Mouse (Mus musculus) ES-Bruce4 (cell line): Measurements from ENCODE around the gene Ssbp4. TPM values are rescaled to one million over a fixed set of nuclear protein-coding genes. Genes with fewer than 3 reads are reported as not detected.

Source experiments
- H3K27ac ChIP-seq: 2 replicates; pipeline ENCODE4 v1.5.1; 2012; ENCODE audit warnings: low read length, inconsistent platforms; ENCODE audit not compliant: insufficient read depth
- H3K27me3 ChIP-seq: 2 replicates; pipeline ENCODE4 v1.6.1; 2012; ENCODE audit warnings: mild to moderate bottlenecking, low read length, inconsistent platforms; ENCODE audit not compliant: control insufficient read depth, poor library complexity, insufficient read depth, severe bottlenecking
- H3K36me3 ChIP-seq: 2 replicates; pipeline ENCODE4 v1.6.1; 2012; ENCODE audit warnings: inconsistent platforms, mild to moderate bottlenecking, low read length, moderate library complexity; ENCODE audit not compliant: control insufficient read depth, poor library complexity, insufficient read depth, severe bottlenecking
- H3K4me1 ChIP-seq: one replicate; pipeline ENCODE4 v1.8.1; 2011; ENCODE audit warnings: low read length; ENCODE audit not compliant: control insufficient read depth, insufficient read depth
- H3K4me3 ChIP-seq: 2 replicates; pipeline ENCODE4 v1.5.1; 2011; ENCODE audit warnings: low read depth, mild to moderate bottlenecking, low read length
- H3K9ac ChIP-seq: 2 replicates; pipeline ENCODE4 v1.6.1; 2012; ENCODE audit warnings: low read depth, mild to moderate bottlenecking, inconsistent platforms; ENCODE audit not compliant: poor library complexity, severe bottlenecking
- H3K9me3 ChIP-seq: replicated peaks from 2 replicates; pipeline ENCODE4 v1.6.1; 2012; ENCODE audit warnings: mild to moderate bottlenecking, low read length, inconsistent platforms; ENCODE audit not compliant: control insufficient read depth, poor library complexity, insufficient read depth, severe bottlenecking
- CTCF ChIP-seq: IDR thresholded peaks from one replicate; pipeline ENCODE4 v1.8.1; 2011; ENCODE audit warnings: low read depth, low read length
- EP300 ChIP-seq: IDR thresholded peaks from 2 replicates; pipeline ENCODE4 v1.6.1; 2011; ENCODE audit warnings: low read depth, low read length; ENCODE audit not compliant: insufficient read depth
- POLR2A ChIP-seq: IDR thresholded peaks from one replicate; pipeline ENCODE4 v1.8.1; 2011; ENCODE audit warnings: low read length; ENCODE audit not compliant: insufficient read depth
- polyA plus RNA-seq: library from polyadenylated mRNA; stranded (reverse); fragments of >200 nt; gene quantifications from 2 replicates; pipeline ENCODE4 v1.2.4, GENCODE M21; 2011; ENCODE audit warnings: low read depth; ENCODE audit not compliant: missing spikeins, insufficient read depth, insufficient read length

Ssbp4 gene
- polyA plus RNA-seq, 1 experiment: 50.2 TPM

GRCm38 (mm10) chr8:70552836-70553235, 55.8 kb downstream of the Ssbp4 start:
- TF ChIP-seq CTCF: no peak
- TF ChIP-seq POLR2A: no peak
- TF ChIP-seq EP300: no peak
- Histone ChIP-seq H3K9me3 (no peaks in the 10 kb centered on the region), H3K4me1 (no peaks in the 10 kb centered on the region), H3K27me3 (no peaks in the 10 kb centered on the region), H3K4me3 (no peak overlapping the region), H3K36me3 (no peaks in the 10 kb centered on the region), H3K27ac (no peak overlapping the region), H3K9ac (no peak overlapping the region)

- Histone ChIP-seq H3K4me3 (no peak overlapping the region), H3K27ac (no peak overlapping the region), H3K36me3 (no peaks in the 10 kb centered on the region), H3K27me3 (no peaks in the 10 kb centered on the region), H3K9ac (no peak overlapping the region), H3K4me1 (no peaks in the 10 kb centered on the region), H3K9me3 (no peaks in the 10 kb centered on the region)
- no peak for TF ChIP-seq EP300
- no peak for TF ChIP-seq POLR2A
- TF ChIP-seq CTCF: no peak
Observed at GRCm38 (mm10) chr8:70551558-70552161, 57.0 kb downstream of the Ssbp4 start.

GRCm38 (mm10) chr8:70549412-70550184, 59.1 kb downstream of the Ssbp4 start:
- H3K27me3 ChIP-seq: no peaks in the 10 kb centered on the region
- no peak overlapping the region for H3K27ac ChIP-seq
- no peak overlapping the region for H3K4me3 ChIP-seq
- TF ChIP-seq POLR2A (no peak), CTCF (peak; percentile 16)
- no peak overlapping the region for H3K9ac ChIP-seq
- no peaks in the 10 kb centered on the region for H3K36me3 ChIP-seq
- no peaks in the 10 kb centered on the region for H3K4me1 ChIP-seq
- H3K9me3 ChIP-seq: no peaks in the 10 kb centered on the region

- no peaks in the 10 kb centered on the region for H3K27me3 ChIP-seq
- H3K9ac ChIP-seq: no peak overlapping the region
- H3K4me1 ChIP-seq: no peaks in the 10 kb centered on the region
- H3K36me3 ChIP-seq: no peaks in the 10 kb centered on the region
- H3K4me3 ChIP-seq: no peak overlapping the region
- no peak overlapping the region for H3K27ac ChIP-seq
- no peak for TF ChIP-seq EP300
- no peak for TF ChIP-seq POLR2A
- no peak for TF ChIP-seq CTCF
- no peaks in the 10 kb centered on the region for H3K9me3 ChIP-seq
Observed at GRCm38 (mm10) chr8:70547762-70548161, 60.9 kb downstream of the Ssbp4 start.

Other genes starting within 250 kb of the Ssbp4 start
- gene Comp, start 235.3 kb downstream of the Ssbp4 start, polyA plus RNA-seq: 1.4 and 2.0 TPM in 2 replicates
- 7.7 and 9.6 TPM in 2 replicates for gene Crtc1, start 169.3 kb downstream of the Ssbp4 start, polyA plus RNA-seq
- 27.4 and 33.7 TPM in 2 replicates for gene Klhl26, start 131.9 kb downstream of the Ssbp4 start, polyA plus RNA-seq
- 3.3 and 4.2 TPM in 2 replicates for gene Tmem59l, start 121.5 kb downstream of the Ssbp4 start, polyA plus RNA-seq
- 6.1 and 7.5 TPM in 2 replicates for gene Crlf1, start 115.7 kb downstream of the Ssbp4 start, polyA plus RNA-seq
- gene Rex1bd, start 102.1 kb downstream of the Ssbp4 start, polyA plus RNA-seq: 40.0 and 43.7 TPM in 2 replicates
- gene Uba52, start 98.1 kb downstream of the Ssbp4 start, polyA plus RNA-seq: 1,157 and 1,272 TPM in 2 replicates
- 80.5 and 87.3 TPM in 2 replicates for gene Fkbp8, start 81.1 kb downstream of the Ssbp4 start, polyA plus RNA-seq
- gene Kxd1, start 80.9 kb downstream of the Ssbp4 start, polyA plus RNA-seq: 57.4 and 63.5 TPM in 2 replicates
- gene Ell, start 69.4 kb downstream of the Ssbp4 start, polyA plus RNA-seq: 12.4 and 13.2 TPM in 2 replicates
- 61.5 and 72.3 TPM in 2 replicates for gene Isyna1, start 14.5 kb downstream of the Ssbp4 start, polyA plus RNA-seq
- gene Lrrc25, start 7.3 kb upstream of the Ssbp4 start, polyA plus RNA-seq: not detected in 2 replicates
- 1.9 and 2.1 TPM in 2 replicates for gene Gdf15, start 23.6 kb upstream of the Ssbp4 start, polyA plus RNA-seq
- 30.2 and 44.4 TPM in 2 replicates for gene Pgpep1, start 51.5 kb upstream of the Ssbp4 start, polyA plus RNA-seq
- gene Lsm4, start 64.4 kb upstream of the Ssbp4 start, polyA plus RNA-seq: 211 TPM in 2 replicates
- 56.6 and 66.4 TPM in 2 replicates for gene Jund, start 90.1 kb upstream of the Ssbp4 start, polyA plus RNA-seq
- gene Iqcn, start 94.6 kb upstream of the Ssbp4 start, polyA plus RNA-seq: not detected in 2 replicates
- 0.99 and 2.5 TPM in 2 replicates for gene Gm3336, start 109.7 kb upstream of the Ssbp4 start, polyA plus RNA-seq
- 1.9 and 2.3 TPM in 2 replicates for gene Pde4c, start 114.8 kb upstream of the Ssbp4 start, polyA plus RNA-seq
- gene Rab3a, start 145.8 kb upstream of the Ssbp4 start, polyA plus RNA-seq: 6.2 and 6.3 TPM in 2 replicates
- 17.7 and 19.1 TPM in 2 replicates for gene Mpv17l2, start 152.1 kb upstream of the Ssbp4 start, polyA plus RNA-seq
- 20.1 and 25.1 TPM in 2 replicates for gene Pik3r2, start 167.8 kb upstream of the Ssbp4 start, polyA plus RNA-seq
- 9.1 and 10.9 TPM in 2 replicates for gene Mast3, start 196.2 kb upstream of the Ssbp4 start, polyA plus RNA-seq
- gene Il12rb1, start 199.6 kb upstream of the Ssbp4 start, polyA plus RNA-seq: 1.1 and 2.0 TPM in 2 replicates
- 11.1 and 12.1 TPM in 2 replicates for gene Arrdc2, start 230.8 kb upstream of the Ssbp4 start, polyA plus RNA-seq